8 mouse cellular contexts compared by ENCODE assay signal in the genomic region with DNA sequence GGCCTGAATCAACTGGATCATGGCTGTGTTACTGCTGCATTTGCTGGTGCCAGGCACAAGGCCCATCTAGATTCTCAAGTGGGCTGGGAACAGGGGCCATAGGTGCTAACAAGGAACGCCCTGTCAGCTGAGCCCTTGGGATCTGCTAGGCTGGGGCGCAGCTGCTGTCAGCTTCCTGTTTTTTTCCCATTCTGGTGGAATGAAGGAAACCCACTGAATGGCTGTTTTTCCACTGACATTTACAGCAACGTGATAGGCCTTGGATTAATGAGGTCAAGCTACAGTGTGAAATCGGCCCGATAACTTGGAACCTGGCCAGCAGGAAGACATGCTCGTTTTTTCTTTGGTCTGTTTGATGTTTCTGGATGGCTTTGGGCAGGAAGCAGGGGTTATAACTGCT. TPM values are rescaled to one million over a fixed set of nuclear protein-coding genes. Genes with fewer than 3 reads are reported as not detected.
DNase-seq lines count a peak whose midpoint lies in the region; ATAC-seq lines count a peak whose summit lies in the region.

No protein-coding gene starts in this region.

- no peak for ATAC-seq in limb, embryonic 11.5 days (ENCODE audit: insufficient number of reproducible peaks, low FRiP score, low TSS enrichment, low read depth)

- peaks cover 20% of the 10 kb centered on the region for H3K27me3 ChIP-seq in limb, embryonic 11.5 days (ENCODE audit: control insufficient read depth, insufficient read depth, low read length)
- peaks cover 34% of the 10 kb centered on the region for H3K27me3 ChIP-seq in limb, embryonic 10.5 days (ENCODE audit: low read depth, poor library complexity, severe bottlenecking)
- peaks cover 34% of the 10 kb centered on the region for H3K27me3 ChIP-seq in heart, embryonic 10.5 days (ENCODE audit: insufficient read depth, poor library complexity, severe bottlenecking)

- no peaks in the 10 kb centered on the region for H3K9me3 ChIP-seq in limb, embryonic 11.5 days (ENCODE audit: control insufficient read depth, low read length)
- no peaks in the 10 kb centered on the region for H3K9me3 ChIP-seq in limb, embryonic 10.5 days (replicated peaks)
- no peaks in the 10 kb centered on the region for H3K9me3 ChIP-seq in heart, embryonic 10.5 days

- H3K36me3 ChIP-seq in limb, embryonic 11.5 days (ENCODE audit: control insufficient read depth, insufficient read depth, low read length), result no peaks in the 10 kb centered on the region
- no peaks in the 10 kb centered on the region for H3K36me3 ChIP-seq in limb, embryonic 10.5 days
- H3K36me3 ChIP-seq in heart, embryonic 10.5 days, result no peaks in the 10 kb centered on the region

- peak; percentile 35 for DNase-seq in limb, embryonic 11.5 days (ENCODE audit: low spot score)
- no peak for DNase-seq in limb, embryonic 10.5 days (ENCODE audit: low spot score)
- DNase-seq in adrenal gland, postnatal 14 days, result peak; percentile 68
- no peak for DNase-seq in heart, embryonic 10.5 days (ENCODE audit: low spot score)
- DNase-seq in kidney, adult 8-10 months, result peak; percentile 76 to 85
- DNase-seq in lung, postnatal 4 days, result peak; percentile 66 to 76
- no peak for DNase-seq in frontal cortex, adult 2 months (ENCODE audit: extremely low spot score in 1 of 2, low spot score in 1 of 2)
- DNase-seq in right cerebral cortex, adult 2 months (ENCODE audit: low spot score in 2 of 2), result no peak

- no peak overlapping the region for H3K4me2 ChIP-seq in limb, embryonic 11.5 days (ENCODE audit: low read depth, severe bottlenecking)

- WGBS in limb, embryonic 11.5 days, result 26% methylated on average over 6 of the region's 6 CpGs
- 45% methylated on average over 6 of the region's 6 CpGs for WGBS in limb, embryonic 10.5 days
- 38% methylated on average over 6 of the region's 6 CpGs for WGBS in heart, embryonic 10.5 days

- H3K4me3 ChIP-seq in limb, embryonic 11.5 days (ENCODE audit: low read depth, low read length), result no peak overlapping the region
- no peak overlapping the region for H3K4me3 ChIP-seq in limb, embryonic 10.5 days
- H3K4me3 ChIP-seq in heart, embryonic 10.5 days, result no peak overlapping the region

- no peak overlapping the region for H3K9ac ChIP-seq in limb, embryonic 11.5 days (ENCODE audit: low read length)

- H3K4me1 ChIP-seq in limb, embryonic 11.5 days (ENCODE audit: control insufficient read depth, insufficient read depth, low read length), result peaks cover 16% of the 10 kb centered on the region
- peaks cover 51% of the 10 kb centered on the region for H3K4me1 ChIP-seq in limb, embryonic 10.5 days
- H3K4me1 ChIP-seq in heart, embryonic 10.5 days, result peaks cover 49% of the 10 kb centered on the region

- H3K27ac ChIP-seq in limb, embryonic 11.5 days (replicated peaks; ENCODE audit: low read depth, low read length), result no peak overlapping the region
- H3K27ac ChIP-seq in limb, embryonic 10.5 days, result no peak overlapping the region
- H3K27ac ChIP-seq in heart, embryonic 10.5 days, result 0 out of 2 replicates have a peak overlapping the region, but pooled peaks have one; percentile 25

RNA-seq across cellular contexts. Expression of a gene that starts 7.6 kb away (rescaled TPM):
- polyA plus RNA-seq in limb, embryonic 11.5 days (2014; fragmentation: Nextera tagmentation; extraction: Ambion mirVana), result 4.1 and 4.6 TPM in 2 replicates
- polyA plus RNA-seq in limb, embryonic 10.5 days (2016; fragmentation: Nextera tagmentation; extraction: Ambion mirVana), result 4.4 TPM in 2 replicates
- total RNA-seq in adrenal gland, postnatal 14 days (2021), result 11.5 and 16.0 TPM in 2 replicates
- polyA plus RNA-seq in heart, embryonic 10.5 days (2016; fragmentation: Nextera tagmentation; extraction: Ambion mirVana), result 4.1 and 4.7 TPM in 2 replicates
- 38.4 and 43.2 TPM in 2 replicates for polyA plus RNA-seq in frontal cortex, adult 2 months (2012; rRNA removed)

RNA-seq across cellular contexts. Expression of a gene that starts 48.1 kb away (rescaled TPM):
- 16.4 and 20.6 TPM in 2 replicates for polyA plus RNA-seq in limb, embryonic 11.5 days (2014; fragmentation: Nextera tagmentation; extraction: Ambion mirVana)
- polyA plus RNA-seq in limb, embryonic 10.5 days (2016; fragmentation: Nextera tagmentation; extraction: Ambion mirVana), result 13.8 and 16.2 TPM in 2 replicates
- total RNA-seq in adrenal gland, postnatal 14 days (2021), result 9.9 and 10.8 TPM in 2 replicates
- polyA plus RNA-seq in heart, embryonic 10.5 days (2016; fragmentation: Nextera tagmentation; extraction: Ambion mirVana), result 8.5 and 12.7 TPM in 2 replicates
- polyA plus RNA-seq in frontal cortex, adult 2 months (2012; rRNA removed), result 10.0 and 10.9 TPM in 2 replicates

Comparison
In these comparisons a context has a peak if more than half of its experiments do, and no peak if none do; other contexts are left out.
1. DNase-seq: peak in limb, embryonic 11.5 days (single experiment), adrenal gland, postnatal 14 days (single experiment), kidney, adult 8-10 months (2 of 2) and lung, postnatal 4 days (2 of 2); none in limb, embryonic 10.5 days (single experiment), heart, embryonic 10.5 days (single experiment), frontal cortex, adult 2 months (0 of 2) and right cerebral cortex, adult 2 months (0 of 2).